Mouse (Mus musculus): ENCODE measurements around the gene Marcksl1. TPM values are rescaled to one million over a fixed set of nuclear protein-coding genes. Genes with fewer than 3 reads are reported as not detected.

Gene Marcksl1
- polyA plus RNA-seq, 1 experiment from 2014 or later: 153 TPM

GRCm38 (mm10) chr4:129507434-129508236 is 5.7 kb upstream of the Marcksl1 start:
- Histone ChIP-seq H3K4me1 (replicated peaks; ENCODE audit: control insufficient read depth, insufficient read depth) (peaks cover 7% of the 10 kb centered on the region), H3K27ac (replicated peaks) (no peak overlapping the region), H3K27me3 (ENCODE audit: control insufficient read depth, insufficient read depth, low read length) (no peaks in the 10 kb centered on the region), H3K9ac (ENCODE audit: low read length) (no peak overlapping the region), H3K9me3 (ENCODE audit: control insufficient read depth, low read length) (no peaks in the 10 kb centered on the region), H3K4me3 (ENCODE audit: low read depth, low read length) (no peak overlapping the region), H3K36me3 (ENCODE audit: control insufficient read depth, insufficient read depth, low read length) (no peaks in the 10 kb centered on the region), H3K4me2 (replicated peaks; ENCODE audit: low read depth) (no peak overlapping the region)
- DNase-seq (ENCODE audit: low spot score): no peak
- no peak for TF ChIP-seq CTCF (IDR thresholded peaks at IDR 0.05; ENCODE audit: low read depth)
- TF ChIP-seq EP300 (optimal IDR thresholded peaks at IDR 0.05): no peak
- WGBS: 58% methylated on average over 9 of the region's 10 CpGs
- no peak for ATAC-seq (ENCODE audit: low FRiP score, low TSS enrichment)

GRCm38 (mm10) chr4:129508237-129508515 is 5.2 kb upstream of the Marcksl1 start:
- no peaks in the 10 kb centered on the region for H3K27me3 ChIP-seq (ENCODE audit: control insufficient read depth, insufficient read depth, low read length)
- no peak for DNase-seq (ENCODE audit: low spot score)
- no peak overlapping the region for H3K27ac ChIP-seq (replicated peaks)
- ATAC-seq (ENCODE audit: low FRiP score, low TSS enrichment): no peak
- no peak for TF ChIP-seq EP300 (optimal IDR thresholded peaks at IDR 0.05)
- no peak for TF ChIP-seq CTCF (IDR thresholded peaks at IDR 0.05; ENCODE audit: low read depth)
- H3K9me3 ChIP-seq (ENCODE audit: control insufficient read depth, low read length): no peaks in the 10 kb centered on the region
- H3K4me1 ChIP-seq (replicated peaks; ENCODE audit: control insufficient read depth, insufficient read depth): peaks cover 5% of the 10 kb centered on the region
- H3K9ac ChIP-seq (ENCODE audit: low read length): no peak overlapping the region
- H3K36me3 ChIP-seq (ENCODE audit: control insufficient read depth, insufficient read depth, low read length): no peaks in the 10 kb centered on the region
- H3K4me3 ChIP-seq (ENCODE audit: low read depth, low read length): no peak overlapping the region
- no peak overlapping the region for H3K4me2 ChIP-seq (replicated peaks; ENCODE audit: low read depth)
- WGBS: 51% methylated on average over 3 of the region's 3 CpGs

- Histone ChIP-seq H3K4me3 (ENCODE audit: low read depth, low read length) (no peak overlapping the region), H3K9me3 (ENCODE audit: control insufficient read depth, low read length) (no peaks in the 10 kb centered on the region), H3K27ac (replicated peaks) (no peak overlapping the region), H3K4me1 (replicated peaks; ENCODE audit: control insufficient read depth, insufficient read depth) (0 out of 2 replicates have a peak, but pooled peaks cover 3% of the 10 kb centered on the region), H3K36me3 (ENCODE audit: control insufficient read depth, insufficient read depth, low read length) (no peaks in the 10 kb centered on the region), H3K9ac (ENCODE audit: low read length) (no peak overlapping the region), H3K27me3 (ENCODE audit: control insufficient read depth, insufficient read depth, low read length) (no peaks in the 10 kb centered on the region), H3K4me2 (replicated peaks; ENCODE audit: low read depth) (no peak overlapping the region)
- TF ChIP-seq EP300 (optimal IDR thresholded peaks at IDR 0.05) (no peak), CTCF (IDR thresholded peaks at IDR 0.05; ENCODE audit: low read depth) (no peak)
- DNase-seq (ENCODE audit: low spot score): peak; percentile 51
- WGBS: 59% methylated on average over 15 of the region's 15 CpGs
- ATAC-seq (ENCODE audit: low FRiP score, low TSS enrichment): no peak
Observed at GRCm38 (mm10) chr4:129508834-129509600, 4.4 kb upstream of the Marcksl1 start.

GRCm38 (mm10) chr4:129509650-129510049 is 3.7 kb upstream of the Marcksl1 start:
- no peaks in the 10 kb centered on the region for H3K36me3 ChIP-seq (ENCODE audit: control insufficient read depth, insufficient read depth, low read length)
- 0 out of 2 replicates have a peak, but pooled peaks cover 3% of the 10 kb centered on the region for H3K4me1 ChIP-seq (replicated peaks; ENCODE audit: control insufficient read depth, insufficient read depth)
- no peaks in the 10 kb centered on the region for H3K27me3 ChIP-seq (ENCODE audit: control insufficient read depth, insufficient read depth, low read length)
- DNase-seq (ENCODE audit: low spot score) (no peak), ATAC-seq (ENCODE audit: low FRiP score, low TSS enrichment) (no peak)
- no peaks in the 10 kb centered on the region for H3K9me3 ChIP-seq (ENCODE audit: control insufficient read depth, low read length)
- no peak overlapping the region for H3K4me3 ChIP-seq (ENCODE audit: low read depth, low read length)
- WGBS: 81% methylated on average over 3 of the region's 3 CpGs
- H3K4me2 ChIP-seq (replicated peaks; ENCODE audit: low read depth): no peak overlapping the region
- no peak overlapping the region for H3K27ac ChIP-seq (replicated peaks)
- TF ChIP-seq EP300 (optimal IDR thresholded peaks at IDR 0.05) (no peak), CTCF (IDR thresholded peaks at IDR 0.05; ENCODE audit: low read depth) (no peak)
- H3K9ac ChIP-seq (ENCODE audit: low read length): no peak overlapping the region

GRCm38 (mm10) chr4:129510723-129511412 is 2.5 kb upstream of the Marcksl1 start:
- no peak overlapping the region for H3K4me2 ChIP-seq (replicated peaks; ENCODE audit: low read depth)
- no peak for DNase-seq (ENCODE audit: low spot score)
- no peak overlapping the region for H3K9ac ChIP-seq (ENCODE audit: low read length)
- 48% methylated on average over 6 of the region's 6 CpGs for WGBS
- no peaks in the 10 kb centered on the region for H3K36me3 ChIP-seq (ENCODE audit: control insufficient read depth, insufficient read depth, low read length)
- 0 out of 2 replicates have a peak, but pooled peaks cover 3% of the 10 kb centered on the region for H3K4me1 ChIP-seq (replicated peaks; ENCODE audit: control insufficient read depth, insufficient read depth)
- no peaks in the 10 kb centered on the region for H3K27me3 ChIP-seq (ENCODE audit: control insufficient read depth, insufficient read depth, low read length)
- ATAC-seq (ENCODE audit: low FRiP score, low TSS enrichment): no peak
- TF ChIP-seq EP300 (optimal IDR thresholded peaks at IDR 0.05) (no peak), CTCF (IDR thresholded peaks at IDR 0.05; ENCODE audit: low read depth) (no peak)
- no peaks in the 10 kb centered on the region for H3K9me3 ChIP-seq (ENCODE audit: control insufficient read depth, low read length)
- no peak overlapping the region for H3K4me3 ChIP-seq (ENCODE audit: low read depth, low read length)
- no peak overlapping the region for H3K27ac ChIP-seq (replicated peaks)

Data from stomach, postnatal 0 days (tissue).